Mouse (Mus musculus) c-Kit-negative CD71-positive TER-119-positive erythroid progenitor cells, embryonic 14.5 days (primary cell): Measurements from ENCODE around the gene Olfr122.

Source experiments
- DNase-seq: peaks from one replicate; pipeline ENCODE4 v3.0.0-alpha.2; 2013; ENCODE audit warnings: low read depth, low spot score

The Olfr122 gene

GRCm38 (mm10) chr17:37768307-37768706 is at the start of gene Olfr122:
Gene Olfr122 (plus strand): TSS chr17:37768607.
- no peak for DNase-seq

GRCm38 (mm10) chr17:37721508-37721907 is 46.9 kb upstream of the Olfr122 start, which contains the start of gene Olfr120:
Gene Olfr120 (plus strand): TSS chr17:37721808.
- DNase-seq = no peak

GRCm38 (mm10) chr17:37738070-37738469 is 30.3 kb upstream of the Olfr122 start:
- no peak for DNase-seq

- no peak for DNase-seq
Observed at GRCm38 (mm10) chr17:37793229-37793628, 24.8 kb downstream of the Olfr122 start, which contains the start of gene Olfr123. Gene Olfr123 (plus strand): TSS chr17:37793529.

GRCm38 (mm10) chr17:37799588-37799987 is 31.2 kb downstream of the Olfr122 start, which contains the start of gene Olfr124:
Gene Olfr124 (plus strand): TSS chr17:37799888.
- no peak for DNase-seq
